17 mouse cellular contexts compared by ENCODE assay signal in the genomic region with DNA sequence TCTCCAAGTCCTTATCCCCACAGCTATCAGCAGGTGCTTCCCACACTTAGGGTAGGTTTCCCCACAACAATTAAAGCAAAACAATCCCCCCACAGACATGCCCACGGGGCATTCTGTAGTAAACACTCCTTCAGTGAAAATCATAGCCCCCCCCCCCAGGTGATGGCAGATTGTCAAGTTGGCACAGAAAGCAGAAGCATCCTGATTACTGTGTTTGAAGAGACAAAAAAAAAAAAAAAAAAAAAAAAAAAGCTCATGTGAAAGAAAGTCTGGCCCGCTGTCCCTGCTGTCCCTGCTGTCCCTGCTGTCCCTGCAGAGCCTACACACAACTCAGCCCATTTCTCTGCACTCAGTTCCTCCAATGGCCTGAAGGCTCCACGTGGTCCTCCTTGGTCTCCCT. TPM values are rescaled to one million over a fixed set of nuclear protein-coding genes. Genes with fewer than 3 reads are reported as not detected.
"Had no signal": no experiment of that assay in that cellular context is flagged by ENCODE, and none has a peak within 500 bp of the region (broad histone marks: within the 10 kb centered on the region; RNA-seq: fewer than 3 reads in every experiment).

No protein-coding gene starts in this region.

- DNase-seq: gastrocnemius, adult 2 months; gastrocnemius, postnatal 10 days; gastrocnemius, postnatal 25 days; heart, adult 18-20 months; heart, postnatal 14 days; heart, postnatal 36 days; kidney, adult 11 months; kidney, adult 2 months; kidney, adult 9 months; kidney, postnatal 14 days; kidney, postnatal 36 days; layer of hippocampus, postnatal 36 days had no signal

RNA-seq across cellular contexts. Expression of a gene that starts 1.7 kb away (rescaled TPM):
- total RNA-seq: gastrocnemius, adult 2 months; gastrocnemius, postnatal 10 days; gastrocnemius, postnatal 25 days; gastrocnemius, postnatal 4 days; granulocyte monocyte progenitor cell, adult 5-6 weeks; heart, adult 18-20 months; heart, postnatal 14 days; heart, postnatal 36 days; hematopoietic stem cell, adult 5-6 weeks; hindbrain, postnatal 0 days; liver, adult 2 months had no signal

RNA-seq across cellular contexts. Expression of a gene that starts 31.8 kb away (rescaled TPM):
- total RNA-seq: gastrocnemius, adult 2 months; gastrocnemius, postnatal 10 days; gastrocnemius, postnatal 25 days; heart, adult 18-20 months; heart, postnatal 36 days; hematopoietic stem cell, adult 5-6 weeks; hindbrain, postnatal 0 days; liver, adult 2 months had no signal

RNA-seq across cellular contexts. Expression of a gene that starts 39.1 kb away (rescaled TPM):
- total RNA-seq: hematopoietic stem cell, adult 5-6 weeks had no signal
